Mouse (Mus musculus) right cerebral cortex, postnatal 25 days (tissue): ENCODE data around the gene Cnp.

Source experiments
- DNase-seq: peaks from one replicate; pipeline ENCODE4 v3.0.0; 2022

Gene Cnp

GRCm38 (mm10) chr11:100625754-100626700, 51.3 kb downstream of the Cnp start:
- DNase-seq = no peak

GRCm38 (mm10) chr11:100626701-100627195, 52.0 kb downstream of the Cnp start:
- DNase-seq = peak; percentile 64

GRCm38 (mm10) chr11:100628056-100628455, 53.4 kb downstream of the Cnp start:
- no peak for DNase-seq

DNA sequence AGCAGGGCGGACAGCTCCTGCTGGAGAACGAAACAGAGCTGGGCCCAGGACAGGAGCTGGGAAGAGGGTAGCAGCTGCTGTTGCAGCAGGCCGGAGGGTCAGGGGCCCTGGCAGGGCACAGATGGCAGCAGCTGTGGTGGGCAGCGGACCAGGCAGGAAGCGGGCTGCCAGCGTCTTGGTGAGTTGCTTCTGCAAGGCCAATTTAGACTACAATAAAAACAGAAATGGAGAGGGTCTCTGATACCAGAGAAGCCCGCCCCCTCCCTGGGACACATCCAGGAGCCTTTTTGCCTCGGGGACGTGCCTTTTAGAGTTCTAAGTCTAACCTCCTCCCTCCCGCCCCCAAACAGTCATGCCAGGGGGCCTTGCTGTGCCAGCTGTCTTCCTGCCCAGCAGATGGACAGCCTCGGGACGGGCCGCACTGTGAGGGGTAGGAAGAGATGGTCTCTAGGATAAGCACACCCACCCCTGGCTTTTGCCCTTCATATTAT, 54.2 kb downstream of the Cnp start:
- no peak for DNase-seq

- no peak for DNase-seq
Measured at GRCm38 (mm10) chr11:100634530-100634929, 59.8 kb downstream of the Cnp start.

DNA sequence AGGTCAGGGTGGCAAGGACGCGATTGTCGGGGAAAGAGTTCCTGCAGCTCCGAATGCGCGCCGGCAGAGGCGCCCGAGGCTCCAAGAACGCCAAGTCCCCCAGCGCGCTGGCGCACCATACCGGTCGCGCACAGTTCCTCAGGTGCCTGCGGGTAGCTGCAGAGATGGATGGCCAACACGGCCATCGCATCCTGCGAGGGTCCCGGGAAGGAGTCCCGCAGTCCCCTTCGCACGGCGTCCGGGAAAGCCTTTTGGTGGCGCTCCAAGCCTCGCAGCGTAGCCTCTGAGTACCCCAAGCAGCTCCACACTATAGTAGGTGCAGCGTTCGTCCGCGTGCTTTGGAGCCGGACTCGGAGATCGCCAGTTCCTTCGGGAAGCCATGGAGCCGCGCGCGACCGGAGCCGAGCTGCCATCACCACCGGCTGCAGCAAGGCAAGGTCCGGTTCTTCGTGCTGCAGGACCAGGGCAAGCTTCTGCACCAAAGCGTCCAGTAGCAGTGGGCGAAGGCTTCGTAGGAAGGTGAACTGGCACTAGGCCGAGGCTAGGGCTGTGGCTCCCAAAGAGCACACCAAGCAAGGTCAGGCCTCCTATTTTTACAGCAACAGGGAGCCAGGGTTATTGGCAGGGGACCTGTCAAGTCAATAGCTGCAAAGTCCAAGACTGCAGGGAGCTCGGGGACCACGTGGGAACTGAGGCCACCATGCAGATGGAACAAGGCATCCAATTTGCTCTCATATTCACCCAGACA, 65.6 kb downstream of the Cnp start:
- DNase-seq = peak; percentile 68
